Mouse (Mus musculus) embryo, embryonic 11 days (tissue): ENCODE results near the gene Sf3a1.
A peak's percentile ranks its signal among the peaks of the same experiment; 100 is the strongest.
"Not testable (repeated sequence)": the region's sequence is repeated elsewhere in the genome, so short reads cannot be mapped to it uniquely, and the experiment has no call there.

Experiments
- DNase-seq: peaks from one replicate; pipeline ENCODE4 v3.0.0-alpha.2; 2015

The Sf3a1 gene

GRCm38 (mm10) chr11:4138964-4139363, 21.2 kb upstream of the Sf3a1 start:
- DNase-seq, result no peak

- DNase-seq, result no peak
Measured at GRCm38 (mm10) chr11:4141505-4141904, 18.6 kb upstream of the Sf3a1 start.

GRCm38 (mm10) chr11:4142352-4142751, 17.8 kb upstream of the Sf3a1 start:
- DNase-seq, result no peak

GRCm38 (mm10) chr11:4143281-4144062, 16.7 kb upstream of the Sf3a1 start:
- no peak for DNase-seq

GRCm38 (mm10) chr11:4146381-4146780, 13.8 kb upstream of the Sf3a1 start:
- no peak for DNase-seq

- DNase-seq, result no peak
Measured at GRCm38 (mm10) chr11:4147098-4147497, 13.1 kb upstream of the Sf3a1 start.

GRCm38 (mm10) chr11:4148120-4148519, 12.0 kb upstream of the Sf3a1 start:
- no peak for DNase-seq

- no peak for DNase-seq
Measured at GRCm38 (mm10) chr11:4148536-4149156, 11.5 kb upstream of the Sf3a1 start.

GRCm38 (mm10) chr11:4149886-4150285, 10.3 kb upstream of the Sf3a1 start:
- DNase-seq, result no peak

GRCm38 (mm10) chr11:4153694-4154093, 6.5 kb upstream of the Sf3a1 start:
- DNase-seq, result no peak

- no peak for DNase-seq
Measured at GRCm38 (mm10) chr11:4155641-4156040, 4.5 kb upstream of the Sf3a1 start.

- no peak for DNase-seq
Measured at GRCm38 (mm10) chr11:4158676-4159075, 1.5 kb upstream of the Sf3a1 start.

GRCm38 (mm10) chr11:4160758-4161480, 769 bp downstream of the Sf3a1 start:
- DNase-seq, result no peak

- DNase-seq, result no peak
Measured at GRCm38 (mm10) chr11:4164701-4165100, 4.6 kb downstream of the Sf3a1 start.

GRCm38 (mm10) chr11:4166467-4167090, 6.4 kb downstream of the Sf3a1 start:
- no peak for DNase-seq

GRCm38 (mm10) chr11:4174586-4174985, 14.4 kb downstream of the Sf3a1 start:
- DNase-seq, result no peak

GRCm38 (mm10) chr11:4177716-4178115, 17.6 kb downstream of the Sf3a1 start:
- no peak for DNase-seq

GRCm38 (mm10) chr11:4182061-4182460, 21.9 kb downstream of the Sf3a1 start:
- DNase-seq, result no peak

GRCm38 (mm10) chr11:4183511-4183910, 23.4 kb downstream of the Sf3a1 start:
- no peak for DNase-seq

- DNase-seq, result no peak
Measured at GRCm38 (mm10) chr11:4184251-4184952, 24.3 kb downstream of the Sf3a1 start.

GRCm38 (mm10) chr11:4185480-4185879, 25.3 kb downstream of the Sf3a1 start:
- DNase-seq, result not testable (repeated sequence)

- peak; percentile 99 for DNase-seq
Measured at GRCm38 (mm10) chr11:4186486-4187317, 26.6 kb downstream of the Sf3a1 start, which contains the start of gene Tbc1d10a. Gene Tbc1d10a (plus strand): TSS chr11:4186789.
